Mouse (Mus musculus) midbrain, embryonic 16.5 days (tissue): Measurements from ENCODE around the gene Sept7. TPM values are rescaled to one million over a fixed set of nuclear protein-coding genes. Genes with fewer than 3 reads are reported as not detected.
"Not testable (repeated sequence)": the region's sequence is repeated elsewhere in the genome, so short reads cannot be mapped to it uniquely, and the experiment has no call there.

Experiments used
- ATAC-seq: fragments of 200-750 bp; cut with Nextera tagmentation; 2 replicates; pipeline ENCODE4 v1.8.0; 2017; ENCODE audit warnings: moderate TSS enrichment
- H3K27ac ChIP-seq: fragments of 300-500 bp; sonication (generic); 2 replicates; pipeline ENCODE4 v1.5.1; 2014; ENCODE audit warnings: mild to moderate bottlenecking, low read length, mixed read lengths
- H3K27me3 ChIP-seq: fragments of 300-500 bp; sonication (generic); 2 replicates; pipeline ENCODE4 v1.6.1; 2014; ENCODE audit warnings: low read depth, low read length, mixed read lengths; ENCODE audit not compliant: control insufficient read depth, insufficient read depth
- H3K36me3 ChIP-seq: fragments of 300-500 bp; sonication (generic); 2 replicates; pipeline ENCODE4 v1.6.1; 2014; ENCODE audit warnings: mild to moderate bottlenecking, low read length, moderate library complexity, mixed read lengths; ENCODE audit not compliant: control insufficient read depth, insufficient read depth
- H3K4me1 ChIP-seq: fragments of 300-500 bp; sonication (generic); 2 replicates; pipeline ENCODE4 v1.6.1; 2014; ENCODE audit warnings: mild to moderate bottlenecking, low read length, mixed read lengths; ENCODE audit not compliant: control insufficient read depth, insufficient read depth
- H3K4me2 ChIP-seq: fragments of 300-500 bp; sonication (generic); 2 replicates; pipeline ENCODE4 v1.6.1; 2014; ENCODE audit warnings: mild to moderate bottlenecking, low read length, mixed read lengths
- H3K4me3 ChIP-seq: fragments of 300-500 bp; sonication (generic); 2 replicates; pipeline ENCODE4 v1.5.1; 2014; ENCODE audit warnings: low read depth, mild to moderate bottlenecking, low read length, moderate library complexity, mixed read lengths
- H3K9ac ChIP-seq: fragments of 300-500 bp; sonication (generic); 2 replicates; pipeline ENCODE4 v1.6.1; 2014; ENCODE audit warnings: low read depth, low read length, mixed read lengths
- H3K9me3 ChIP-seq: fragments of 300-500 bp; sonication (generic); replicated peaks from 2 replicates; pipeline ENCODE4 v1.6.1; 2014; ENCODE audit warnings: mild to moderate bottlenecking, low read length, mixed read lengths; ENCODE audit not compliant: control insufficient read depth, poor library complexity, severe bottlenecking
- WGBS: fragments of 180-500 bp; shearing (Covaris S2); extraction: QIAGEN DNeasy Blood & Tissue Kit; methylation state at CpG from one replicate; pipeline ENCODE4 v1.1.7; 2014; 5-methylcytosine and 5-hydroxymethylcytosine counted together
- polyA plus RNA-seq: library from polyadenylated mRNA; unstranded; fragments of >200 nt; fragmentation: Nextera tagmentation; extraction: Ambion mirVana; gene quantifications from 2 replicates; pipeline ENCODE4 v1.2.1, GENCODE M21; 2015

Sept7 gene
- polyA plus RNA-seq, 1 experiment from 2014 or later: 247 TPM

DNA sequence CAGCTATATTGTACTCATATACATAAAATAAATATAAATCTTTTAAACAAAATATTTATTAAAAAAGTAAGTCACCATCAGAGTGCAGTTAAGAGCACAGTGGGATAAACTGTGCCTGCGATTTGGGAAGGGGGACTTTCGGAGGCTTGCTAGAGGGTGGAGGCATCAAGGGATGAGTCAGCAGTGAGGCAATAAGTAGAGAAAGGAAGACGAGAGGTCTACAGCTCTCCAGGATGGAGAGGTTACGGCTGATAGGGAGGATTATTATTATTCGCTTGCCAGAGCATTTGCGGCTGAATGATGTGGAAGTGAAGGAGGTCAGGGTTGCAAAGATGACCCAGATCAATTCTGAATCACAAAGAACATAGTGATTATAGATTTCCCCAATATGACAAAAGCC is 22.5 kb upstream of the Sept7 start:
- WGBS: 87% methylated on average over 6 of the region's 6 CpGs
- H3K4me1 ChIP-seq: no peaks in the 10 kb centered on the region
- H3K9ac ChIP-seq: no peak overlapping the region
- no peak overlapping the region for H3K27ac ChIP-seq
- H3K27me3 ChIP-seq: no peaks in the 10 kb centered on the region
- H3K36me3 ChIP-seq: no peaks in the 10 kb centered on the region
- no peak overlapping the region for H3K4me3 ChIP-seq
- no peak for ATAC-seq
- no peaks in the 10 kb centered on the region for H3K9me3 ChIP-seq
- no peak overlapping the region for H3K4me2 ChIP-seq

DNA sequence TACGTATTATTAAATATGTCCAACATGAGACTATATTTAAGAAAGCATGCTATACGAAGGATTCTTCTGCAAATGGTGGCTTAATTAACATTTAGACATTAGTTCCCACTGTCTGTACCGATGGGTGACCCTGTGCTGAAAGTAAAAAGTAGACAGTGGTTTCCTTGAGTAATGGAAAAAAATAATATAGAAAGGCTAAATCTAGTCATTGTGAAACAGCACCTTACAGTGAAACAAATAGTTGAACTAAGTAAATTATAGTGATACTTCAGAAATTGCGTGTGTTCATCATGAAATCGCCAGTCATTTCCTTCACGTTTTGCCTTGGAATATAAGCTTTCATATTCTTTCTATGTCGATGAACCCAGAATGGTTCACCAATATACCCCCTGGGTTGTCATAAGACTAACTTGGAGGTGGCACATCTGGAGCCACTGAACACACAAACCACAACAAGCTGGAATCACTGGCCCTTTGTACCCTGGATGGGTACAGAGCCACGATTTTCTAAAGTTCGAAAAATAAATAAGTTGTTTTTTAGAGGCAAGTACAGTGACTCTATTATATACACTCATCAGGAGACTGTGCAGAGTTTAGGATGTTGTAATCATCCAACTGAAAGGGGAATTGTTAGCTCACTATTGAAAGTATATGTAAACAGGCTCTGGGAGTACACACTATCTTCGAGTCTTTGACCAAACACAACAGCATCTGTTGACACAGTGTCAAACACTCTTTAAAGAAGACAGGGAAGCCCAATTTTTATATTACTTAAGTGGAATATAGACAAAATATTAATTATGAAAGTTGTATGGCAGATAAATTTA is 21.8 kb upstream of the Sept7 start:
- no peak overlapping the region for H3K27ac ChIP-seq
- H3K9me3 ChIP-seq: no peaks in the 10 kb centered on the region
- no peak overlapping the region for H3K9ac ChIP-seq
- H3K4me2 ChIP-seq: no peak overlapping the region
- H3K36me3 ChIP-seq: no peaks in the 10 kb centered on the region
- no peak for ATAC-seq
- H3K4me3 ChIP-seq: no peak overlapping the region
- H3K27me3 ChIP-seq: no peaks in the 10 kb centered on the region
- H3K4me1 ChIP-seq: no peaks in the 10 kb centered on the region
- 89% methylated on average over 10 of the region's 10 CpGs for WGBS

- Histone ChIP-seq H3K36me3 (no peaks in the 10 kb centered on the region), H3K9me3 (no peaks in the 10 kb centered on the region), H3K27me3 (no peaks in the 10 kb centered on the region), H3K4me3 (no peak overlapping the region), H3K4me1 (no peaks in the 10 kb centered on the region), H3K4me2 (no peak overlapping the region), H3K9ac (no peak overlapping the region), H3K27ac (no peak overlapping the region)
- no peak for ATAC-seq
- 65% methylated on average over 3 of the region's 3 CpGs for WGBS
Observed at GRCm38 (mm10) chr9:25241065-25241464, 11.2 kb upstream of the Sept7 start.

GRCm38 (mm10) chr9:25241783-25242182 is 10.5 kb upstream of the Sept7 start:
- 93% methylated on average over 5 of the region's 5 CpGs for WGBS
- not testable (repeated sequence) for H3K9ac ChIP-seq, H3K9me3 ChIP-seq, H3K27me3 ChIP-seq, H3K36me3 ChIP-seq, H3K4me1 ChIP-seq, ATAC-seq, H3K27ac ChIP-seq, H3K4me2 ChIP-seq, H3K4me3 ChIP-seq

- 94% methylated on average over 3 of the region's 3 CpGs for WGBS
- Histone ChIP-seq H3K4me3 (no peak overlapping the region), H3K9me3 (no peaks in the 10 kb centered on the region), H3K4me1 (no peaks in the 10 kb centered on the region), H3K36me3 (no peaks in the 10 kb centered on the region), H3K9ac (no peak overlapping the region), H3K27ac (no peak overlapping the region), H3K27me3 (no peaks in the 10 kb centered on the region), H3K4me2 (no peak overlapping the region)
- no peak for ATAC-seq
Observed at GRCm38 (mm10) chr9:25242266-25242665, 10.0 kb upstream of the Sept7 start.

- Histone ChIP-seq H3K4me3 (no peak overlapping the region), H3K27me3 (no peaks in the 10 kb centered on the region), H3K36me3 (no peaks in the 10 kb centered on the region), H3K9ac (no peak overlapping the region), H3K27ac (no peak overlapping the region), H3K4me2 (no peak overlapping the region), H3K4me1 (no peaks in the 10 kb centered on the region), H3K9me3 (no peaks in the 10 kb centered on the region)
- no peak for ATAC-seq
- WGBS: 85% methylated on average over 4 of the region's 4 CpGs
Observed at GRCm38 (mm10) chr9:25243926-25244657, 8.1 kb upstream of the Sept7 start.

DNA sequence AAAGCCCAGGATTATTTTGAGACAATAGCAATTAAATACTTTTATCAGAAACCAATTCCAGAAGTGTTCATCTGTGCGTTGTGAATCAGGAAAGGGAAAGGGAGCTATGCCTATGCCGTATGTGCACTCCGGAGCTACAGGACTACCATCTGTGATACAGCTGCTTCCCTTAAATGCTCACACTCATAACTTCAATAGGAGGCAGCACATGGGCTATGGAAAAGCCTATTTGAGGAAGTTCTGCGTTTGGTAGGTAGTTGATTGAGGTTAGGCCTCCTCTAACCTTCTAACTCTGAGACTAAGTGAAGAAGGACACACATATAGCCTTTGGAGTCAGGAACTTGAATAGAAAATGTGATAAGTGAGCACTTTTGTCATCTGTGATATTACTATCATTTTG is 7.1 kb upstream of the Sept7 start:
- WGBS: 80% methylated on average over 4 of the region's 4 CpGs

DNA sequence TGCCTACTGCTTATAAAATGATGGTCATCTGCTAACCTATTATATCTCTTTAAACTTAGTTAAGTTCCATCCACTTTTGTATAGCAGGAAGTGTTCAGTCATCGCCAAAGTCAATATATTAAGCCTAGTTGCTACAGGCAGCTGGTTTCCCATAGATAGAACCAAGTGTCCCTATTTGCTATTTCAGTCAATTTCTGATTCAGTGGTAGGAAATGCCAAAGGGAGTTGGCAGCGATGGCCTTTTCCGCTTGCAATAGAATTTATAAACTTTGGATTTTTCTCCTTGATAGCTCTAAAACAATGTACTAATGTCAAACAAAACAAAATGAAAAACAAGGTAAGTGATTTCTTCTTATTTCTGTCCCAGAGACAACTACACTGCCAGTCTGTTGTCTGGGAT is 5.7 kb upstream of the Sept7 start:
- 95% methylated on average over 3 of the region's 3 CpGs for WGBS
- no peaks in the 10 kb centered on the region for H3K36me3 ChIP-seq
- no peaks in the 10 kb centered on the region for H3K9me3 ChIP-seq
- peaks cover 5% of the 10 kb centered on the region for H3K4me1 ChIP-seq
- no peak overlapping the region for H3K4me3 ChIP-seq
- H3K9ac ChIP-seq: no peak overlapping the region
- H3K4me2 ChIP-seq: no peak overlapping the region
- H3K27ac ChIP-seq: no peak overlapping the region
- no peak for ATAC-seq
- no peaks in the 10 kb centered on the region for H3K27me3 ChIP-seq

More for the DNA sequence above, 7.1 kb upstream of the Sept7 start:
- no peak for ATAC-seq
- Histone ChIP-seq H3K4me1 (peaks cover 3% of the 10 kb centered on the region; the same call in 1 of the 2 replicates), H3K4me3 (no peak overlapping the region), H3K9ac (no peak overlapping the region), H3K36me3 (no peaks in the 10 kb centered on the region), H3K27ac (no peak overlapping the region), H3K9me3 (no peaks in the 10 kb centered on the region), H3K27me3 (no peaks in the 10 kb centered on the region), H3K4me2 (no peak overlapping the region)

GRCm38 (mm10) chr9:25251174-25251573 is 1.1 kb upstream of the Sept7 start:
- Histone ChIP-seq H3K4me1 (peaks cover 26% of the 10 kb centered on the region), H3K9me3 (no peaks in the 10 kb centered on the region), H3K27me3 (no peaks in the 10 kb centered on the region), H3K36me3 (no peaks in the 10 kb centered on the region), H3K4me3 (peak overlapping the region; percentile 89), H3K27ac (peak overlapping the region; percentile 98), H3K9ac (peak overlapping the region; percentile 81), H3K4me2 (peak overlapping the region; percentile 83)
- 12% methylated on average over 6 of the region's 6 CpGs for WGBS
- ATAC-seq: no peak
